Mouse (Mus musculus) v-Abl transformed pro-B cells (cell line): ENCODE data around the gene Olfr575.

Experiments used
- in situ Hi-C, 2 experiments: fragments of 400-800 bp; cut with MboI; formaldehyde crosslinking; loops; one replicate each; pipeline ENCODE4 v1.15.1; 2025; ENCODE audit not compliant: unreplicated experiment in 2 of 2

Gene Olfr575

GRCm38 (mm10) chr7:102958593-102958992, at the start of gene Olfr575:
Gene Olfr575 (minus strand): TSS chr7:102958775.
- in situ Hi-C loops: no loop called here

- in situ Hi-C loops: no loop called here
Measured at GRCm38 (mm10) chr7:102989224-102989623, 30.6 kb upstream of the Olfr575 start, which contains the start of gene Olfr578. Gene Olfr578 (minus strand): TSS chr7:102989324.

GRCm38 (mm10) chr7:102975843-102976242, 17.3 kb upstream of the Olfr575 start, which contains the start of gene Olfr577:
Gene Olfr577 (minus strand): TSS chr7:102975943.
- in situ Hi-C loops: no loop called here

- in situ Hi-C loops: no loop called here
Measured at GRCm38 (mm10) chr7:102974399-102974798, 15.8 kb upstream of the Olfr575 start.

GRCm38 (mm10) chr7:102962360-102962759, 3.8 kb upstream of the Olfr575 start, which contains the start of gene Olfr576:
Gene Olfr576 (plus strand): TSS chr7:102962660.
- in situ Hi-C loops: no loop called here

- in situ Hi-C loops: no loop called here
Measured at GRCm38 (mm10) chr7:102958137-102958536, 438 bp downstream of the Olfr575 start.

GRCm38 (mm10) chr7:102950732-102951131, 7.8 kb downstream of the Olfr575 start:
- in situ Hi-C loops: no loop called here

GRCm38 (mm10) chr7:102948167-102948566, 10.4 kb downstream of the Olfr575 start, which contains the start of gene Olfr574:
Gene Olfr574 (plus strand): TSS chr7:102948467.
- in situ Hi-C loops: no loop called here

GRCm38 (mm10) chr7:102943417-102943816, 15.2 kb downstream of the Olfr575 start:
- in situ Hi-C loops: no loop called here

GRCm38 (mm10) chr7:102942475-102942874, 16.1 kb downstream of the Olfr575 start, which contains the start of gene Olfr573-ps1:
Gene Olfr573-ps1 (minus strand): TSS chr7:102942575.
- in situ Hi-C loops: no loop called here

- in situ Hi-C loops: no loop called here
Measured at GRCm38 (mm10) chr7:102927105-102927504, 31.5 kb downstream of the Olfr575 start.

- in situ Hi-C loops: loop anchor here (5.0 to 25.0 kb wide), 2 partner anchors 407 to 1262 kb away; partner anchors contain the start of gene Clpb (in 1 of the 2)
Measured at GRCm38 (mm10) chr7:102924109-102924508, 34.5 kb downstream of the Olfr575 start, which contains the start of gene Olfr572. Gene Olfr572 (plus strand): TSS chr7:102924409.

- in situ Hi-C loops: loop anchor here (5.0 to 25.0 kb wide), 3 partner anchors 402 to 1257 kb away; partner anchors contain the start of gene Clpb (in 1 of the 2)
Measured at GRCm38 (mm10) chr7:102919632-102920031, 38.9 kb downstream of the Olfr575 start.

- in situ Hi-C loops: loop anchor here in 1 of 2 experiments (5.0 to 25.0 kb wide), 2 partner anchors 410 to 1255 kb away; partner anchors contain the start of gene Clpb
Measured at GRCm38 (mm10) chr7:102917032-102917875, 41.3 kb downstream of the Olfr575 start, which contains the start of gene Olfr571. Gene Olfr571 (minus strand): TSS chr7:102917536.

GRCm38 (mm10) chr7:102916405-102916804, 42.2 kb downstream of the Olfr575 start:
- in situ Hi-C loops: loop anchor here in 1 of 2 experiments (5.0 to 25.0 kb wide), 2 partner anchors 409 to 1254 kb away; partner anchors contain the start of gene Clpb

GRCm38 (mm10) chr7:102915261-102915660, 43.3 kb downstream of the Olfr575 start:
- in situ Hi-C loops: loop anchor here in 1 of 2 experiments (5.0 to 25.0 kb wide), 2 partner anchors 408 to 1253 kb away; partner anchors contain the start of gene Clpb
